In the genomic region with DNA sequence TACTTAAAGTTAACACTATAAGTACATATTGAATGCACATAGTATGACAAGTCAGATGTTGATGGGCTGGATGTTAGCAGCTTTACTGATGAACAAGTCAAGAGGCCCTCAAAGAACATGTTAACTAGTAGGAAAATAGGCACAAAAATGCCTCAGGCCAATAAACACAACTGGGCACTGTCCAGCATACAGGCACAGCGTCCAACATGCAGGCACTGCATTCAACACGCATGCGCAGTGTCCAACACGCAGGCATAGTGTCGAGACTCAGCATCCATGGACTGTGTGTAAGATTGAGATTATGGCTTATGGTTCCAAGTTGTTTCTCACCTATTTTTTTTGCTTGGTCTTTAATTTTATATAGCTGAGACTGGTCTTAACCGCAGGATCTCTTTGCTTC, we compare ENCODE assay signal across 23 mouse cellular contexts.
DNase-seq lines count a peak whose midpoint lies in the region; ATAC-seq and TF ChIP-seq lines count a peak whose summit lies in the region.
"Had no signal": no experiment of that assay in that cellular context is flagged by ENCODE, and none has a peak within 500 bp of the region (broad histone marks: within the 10 kb centered on the region; RNA-seq: fewer than 3 reads in every experiment).

No protein-coding gene starts in this region.

- no peak for TF ChIP-seq POLR2A in heart, adult 2 months (IDR thresholded peaks at IDR 0.05; ENCODE audit: insufficient read depth, low read depth, low read length)
- TF ChIP-seq POLR2A in myocyte (IDR thresholded peaks at IDR 0.05; ENCODE audit: insufficient read length, low read depth), result no peak

- peaks cover 6% of the 10 kb centered on the region for H3K79me2 ChIP-seq in heart, adult 2 months (replicated peaks; ENCODE audit: control insufficient read depth, insufficient read depth, low read length)
- no peaks in the 10 kb centered on the region for H3K79me2 ChIP-seq in myocyte (ENCODE audit: control insufficient read depth, insufficient read depth)

- H3K27ac ChIP-seq in heart, adult 2 months, result peak overlapping the region; percentile 10; the same call in 1 of the 2 replicates
- H3K27ac ChIP-seq in heart, embryonic 10.5 days, result no peak overlapping the region
- H3K27ac ChIP-seq in brown adipose tissue, adult 24 weeks (replicated peaks; ENCODE audit: low read depth, low read length), result peak overlapping the region; percentile 3; the same call in 1 of the 2 replicates

- no peak for TF ChIP-seq CTCF in heart, adult 2 months (IDR thresholded peaks at IDR 0.05)

- no peak overlapping the region for H3K9ac ChIP-seq in heart, adult 2 months (ENCODE audit: low read depth, low read length)

- peak; percentile 74 for DNase-seq in heart, adult 11 months
- DNase-seq in heart, postnatal 25 days (ENCODE audit: low spot score), result no peak
- no peak for DNase-seq in heart, adult 2 months
- DNase-seq in heart, embryonic 10.5 days (ENCODE audit: low spot score), result no peak
- DNase-seq in T-cell, adult 2 months (ENCODE audit: low spot score), result no peak
- DNase-seq: adrenal gland, adult 2 months; adrenal gland, adult 8-10 months; adrenal gland, postnatal 10 days; adrenal gland, postnatal 14 days; adrenal gland, postnatal 25 days; adrenal gland, postnatal 36 days; B cell, adult 2 months; cerebellum, adult 11 months; cerebellum, adult 11-12 months; cerebellum, adult 18-20 months; cerebellum, adult 8-10 months had no signal

- H3ac ChIP-seq in myocyte (ENCODE audit: control insufficient read depth, insufficient read length), result no peak overlapping the region

- peaks cover 15% of the 10 kb centered on the region for H3K36me3 ChIP-seq in heart, adult 2 months (ENCODE audit: control insufficient read depth, insufficient read depth, low read length)
- H3K36me3 ChIP-seq in heart, embryonic 10.5 days, result no peaks in the 10 kb centered on the region
- H3K36me3 ChIP-seq in myocyte (ENCODE audit: control insufficient read depth, insufficient read depth), result no peaks in the 10 kb centered on the region
- H3K36me3 ChIP-seq: G1E had no signal

- H3K4me3 ChIP-seq in heart, adult 2 months, result no peak overlapping the region
- H3K4me3 ChIP-seq in heart, embryonic 10.5 days, result no peak overlapping the region
- no peak overlapping the region for H3K4me3 ChIP-seq in brown adipose tissue, adult 24 weeks (ENCODE audit: insufficient read depth, low read depth, low read length)
- no peak overlapping the region for H3K4me3 ChIP-seq in myocyte

- peaks cover 19% of the 10 kb centered on the region for H3K4me1 ChIP-seq in heart, adult 2 months (ENCODE audit: control insufficient read depth, insufficient read depth, low read length)
- peaks cover 12% of the 10 kb centered on the region for H3K4me1 ChIP-seq in heart, embryonic 10.5 days
- peaks cover 44% of the 10 kb centered on the region for H3K4me1 ChIP-seq in brown adipose tissue, adult 24 weeks (ENCODE audit: control insufficient read depth, insufficient read depth, insufficient read length, low read length)

- intact Hi-C loops in heart, postnatal 25 days (cut with DNase I), result no loop called here
- intact Hi-C loops in heart, adult 2 months (cut with DNase I), result loop anchor here (5.0 kb wide), 1 partner anchor 40 kb away; no protein-coding TSS in a partner anchor

- H3K4me2 ChIP-seq in myocyte (ENCODE audit: low read depth), result no peak overlapping the region

- 94% methylated on average over 6 of the region's 6 CpGs for WGBS in heart, adult 2 months
- WGBS in heart, embryonic 10.5 days, result 95% methylated on average over 6 of the region's 6 CpGs

- TF ChIP-seq EP300 in heart, adult 2 months (IDR thresholded peaks at IDR 0.05; ENCODE audit: insufficient read depth, low read depth, low read length), result no peak

- no peaks in the 10 kb centered on the region for H3K9me3 ChIP-seq in heart, embryonic 10.5 days
- H3K9me3 ChIP-seq: G1E had no signal

- no peak for ATAC-seq in cerebellum, adult (ENCODE audit: insufficient number of reproducible peaks, low FRiP score, low TSS enrichment)
- ATAC-seq: activated CD4-positive, CD25-positive, alpha-beta regulatory T cell, adult 4 months; CD4-positive, CD25-positive, alpha-beta regulatory T cell, adult 4 months; Patski had no signal

- no peaks in the 10 kb centered on the region for H3K27me3 ChIP-seq in heart, adult 2 months (ENCODE audit: control insufficient read depth, insufficient read depth, low read length)
- no peaks in the 10 kb centered on the region for H3K27me3 ChIP-seq in heart, embryonic 10.5 days (ENCODE audit: insufficient read depth, poor library complexity, severe bottlenecking)
- H3K27me3 ChIP-seq in myocyte (ENCODE audit: control insufficient read depth, insufficient read depth, insufficient read length), result no peaks in the 10 kb centered on the region
- H3K27me3 ChIP-seq: Patski had no signal

TF ChIP-seq in myocyte, 11 proteins besides CTCF, POLR2A, EP300 and RAD21:
- no peak for TF ChIP-seq TCF12 (IDR thresholded peaks at IDR 0.05; ENCODE audit: insufficient read depth, poor library complexity, severe bottlenecking)
- TF ChIP-seq REST (IDR thresholded peaks at IDR 0.05; ENCODE audit: insufficient read depth, insufficient read length), result peak; percentile 64
